Mouse (Mus musculus): Measurements from ENCODE around the gene Olfr583.

GRCm38 (mm10) chr7:103037724-103038123 is 13.4 kb upstream of the Olfr583 start, which contains the start of gene Olfr582:
- TF ChIP-seq CTCF (IDR thresholded peaks at IDR 0.05; ENCODE audit: low read depth, low read length): no peak
- TF ChIP-seq POLR2A (IDR thresholded peaks at IDR 0.05; ENCODE audit: extremely low read depth, insufficient read depth, low read length): no peak

Data from liver, adult 2 months (tissue).